Mouse (Mus musculus): ENCODE measurements around the gene Nifk.

- TF ChIP-seq CTCF (IDR thresholded peaks at IDR 0.05; ENCODE audit: extremely low read depth, insufficient read depth, insufficient read length, insufficient replicate concordance) (no peak), POLR2A (IDR thresholded peaks at IDR 0.05; ENCODE audit: low read depth, low read length) (no peak)
Measured at GRCm38 (mm10) chr1:118296673-118297072, 25.0 kb upstream of the Nifk start.

Data from spleen, adult 2 months (tissue).